Mouse (Mus musculus): ENCODE results near the gene Mtx1. TPM values are rescaled to one million over a fixed set of nuclear protein-coding genes. Genes with fewer than 3 reads are reported as not detected.
"Not testable (repeated sequence)": the region's sequence is repeated elsewhere in the genome, so short reads cannot be mapped to it uniquely, and the experiment has no call there.

Mtx1 gene
- polyA plus RNA-seq, 3 experiments from 2014 or later, result 77.7 to 112 (median 94.3) TPM

DNA sequence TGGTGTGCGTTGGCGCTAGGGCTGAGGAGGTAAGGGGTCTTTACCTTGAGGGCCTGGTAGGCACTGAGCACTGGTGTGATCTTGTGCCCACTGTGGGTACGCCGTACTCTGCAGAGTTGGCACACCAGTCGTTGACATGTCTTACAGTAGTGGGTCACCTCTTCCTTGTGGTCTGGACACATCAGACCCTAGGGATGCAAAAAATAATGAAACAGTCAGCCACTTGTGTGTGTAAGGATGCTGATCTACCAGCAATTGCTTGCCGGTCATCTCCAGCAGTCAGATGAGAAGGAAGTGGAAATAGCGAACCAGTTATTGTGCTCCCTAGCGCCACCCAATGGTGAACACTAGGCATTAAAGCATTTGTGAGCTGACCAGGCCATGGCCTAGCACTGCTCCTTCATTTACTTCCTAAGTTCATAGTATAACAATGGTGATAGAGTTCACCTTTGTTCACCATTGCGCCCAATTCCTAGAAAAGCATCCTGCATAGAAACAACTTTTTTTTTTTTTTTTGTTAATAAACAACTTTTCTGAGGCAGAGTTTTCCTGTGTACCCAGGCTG is 15.5 kb upstream of the Mtx1 start:
- no peak for ATAC-seq

DNA sequence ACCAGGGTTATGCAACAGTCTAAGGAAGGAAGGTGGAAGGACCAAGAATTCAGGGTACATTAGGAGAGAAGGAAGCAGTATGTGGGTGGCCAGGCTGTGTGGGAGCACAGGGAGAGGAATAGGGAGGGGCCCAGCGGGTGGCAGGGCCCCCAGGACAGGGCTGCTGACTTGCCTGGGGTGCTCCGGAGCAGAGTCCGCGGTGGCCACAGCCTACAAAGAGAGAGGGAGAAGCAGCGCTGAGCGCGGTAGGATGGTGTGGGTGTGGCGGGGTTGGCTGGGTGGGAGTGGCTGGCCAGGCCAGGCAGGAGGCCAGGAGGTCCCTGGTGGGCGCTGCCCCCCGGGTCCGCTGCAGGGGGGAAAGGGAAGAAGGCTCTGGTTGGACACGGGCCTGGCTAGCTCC is 11.6 kb upstream of the Mtx1 start:
- no peak for ATAC-seq

DNA sequence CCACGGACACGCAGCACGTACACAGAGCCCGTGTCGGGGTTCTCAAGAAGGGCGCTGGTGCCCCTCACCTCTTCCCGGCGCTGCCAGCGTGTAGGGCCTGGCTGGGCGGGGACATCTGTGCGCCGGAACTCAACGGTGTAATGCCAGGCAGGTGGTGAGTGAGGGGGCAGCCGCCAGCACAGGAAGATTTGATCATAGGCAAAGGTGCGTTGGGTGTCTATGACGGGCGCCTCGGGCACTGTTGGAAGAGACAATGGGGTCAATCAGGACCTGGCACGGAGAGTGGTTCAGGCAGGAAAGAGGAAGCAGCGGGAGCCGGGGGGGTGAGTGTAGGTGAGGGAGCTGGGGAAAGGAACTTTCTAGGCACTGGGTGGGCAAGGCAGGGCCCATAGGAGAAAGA is 10.8 kb upstream of the Mtx1 start:
- ATAC-seq, result no peak

DNA sequence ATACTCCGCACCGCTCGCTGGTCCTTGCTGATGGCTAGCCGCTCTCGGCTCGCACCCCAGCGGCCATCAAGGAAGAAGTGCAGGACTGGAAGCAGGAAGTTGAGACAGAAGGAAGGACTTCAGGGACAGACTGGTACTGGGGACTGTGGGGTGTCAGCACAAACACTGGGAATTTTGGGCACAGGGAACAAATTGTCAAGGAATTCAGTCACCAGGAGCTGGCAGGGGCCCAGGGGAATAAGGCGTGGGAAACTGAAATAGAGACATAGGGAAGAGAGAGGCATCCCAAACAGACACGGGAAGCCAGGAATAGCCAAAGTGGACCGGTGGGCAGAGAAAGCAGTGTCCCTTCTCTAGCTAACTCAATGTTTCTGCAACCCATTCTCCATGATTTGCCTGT is 9.6 kb upstream of the Mtx1 start:
- ATAC-seq, result no peak

DNA sequence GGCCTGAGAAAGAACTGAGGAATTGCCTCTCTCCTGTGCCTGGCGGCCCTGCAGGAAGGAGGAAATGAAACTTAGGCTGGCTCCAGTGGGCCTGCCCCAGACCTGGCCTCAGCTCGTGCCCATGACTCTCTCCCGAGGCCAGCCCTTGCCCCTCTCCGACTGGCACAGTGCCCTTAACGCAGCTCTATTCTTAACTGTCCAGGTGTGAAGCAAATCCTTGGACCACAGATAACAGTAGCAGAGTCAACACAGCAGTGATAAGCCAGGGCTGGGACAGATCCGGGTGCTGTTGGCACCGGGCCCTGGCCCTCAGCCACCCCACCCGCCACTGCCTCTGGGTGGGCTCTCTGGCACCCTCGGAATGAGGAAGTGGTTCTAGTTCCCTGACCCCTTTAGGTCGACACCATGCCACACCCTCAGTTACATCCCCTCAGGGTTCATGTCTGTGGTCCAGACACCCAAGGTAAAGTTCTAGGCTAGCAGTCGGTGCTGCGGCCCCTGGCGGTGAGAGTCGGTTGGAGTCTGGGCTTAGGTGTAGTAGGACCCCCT is 6.7 kb upstream of the Mtx1 start:
- ATAC-seq, result no peak

DNA sequence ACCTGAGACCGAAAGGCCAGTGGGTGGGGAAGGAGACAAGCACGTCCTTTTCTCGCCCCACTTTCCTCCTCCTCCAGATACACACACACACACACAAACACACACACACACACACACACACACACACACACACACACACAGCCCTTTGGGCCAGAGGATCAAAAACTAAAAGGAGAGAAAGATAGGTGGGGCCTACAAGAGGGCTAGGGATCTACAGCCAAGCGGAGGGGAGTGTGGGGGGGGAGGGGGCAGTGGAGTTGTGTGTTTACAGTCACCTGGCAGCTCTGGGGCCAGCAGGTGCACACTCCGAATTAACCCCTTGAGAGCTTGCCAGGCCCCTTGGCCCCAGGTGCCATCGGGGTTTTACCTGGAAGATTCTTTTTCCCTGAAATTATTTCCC is 5.7 kb upstream of the Mtx1 start:
- ATAC-seq, result no peak

DNA sequence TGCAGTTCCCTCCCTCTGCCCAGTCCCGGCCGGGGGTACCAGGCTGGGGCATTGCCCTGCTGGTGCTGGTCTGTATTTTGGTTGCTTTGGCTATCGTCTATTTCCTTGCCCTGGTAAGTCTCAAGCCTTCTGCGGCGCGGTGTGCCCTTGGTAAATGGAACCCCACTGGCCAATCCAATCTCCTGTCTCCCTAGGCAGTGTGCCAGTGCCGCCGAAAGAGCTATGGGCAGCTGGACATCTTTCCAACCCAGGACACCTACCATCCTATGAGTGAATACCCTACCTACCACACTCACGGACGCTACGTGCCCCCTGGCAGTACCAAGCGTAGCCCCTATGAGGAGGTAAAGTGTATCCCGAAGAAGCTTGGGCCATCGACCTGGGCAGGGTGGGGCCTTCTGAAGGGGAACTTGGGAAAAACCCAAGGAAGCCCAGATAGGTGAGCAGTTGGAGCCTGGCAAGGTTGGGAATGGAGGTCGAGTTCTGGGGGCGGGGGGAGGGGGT is 4.9 kb upstream of the Mtx1 start:
- ATAC-seq, result no peak

DNA sequence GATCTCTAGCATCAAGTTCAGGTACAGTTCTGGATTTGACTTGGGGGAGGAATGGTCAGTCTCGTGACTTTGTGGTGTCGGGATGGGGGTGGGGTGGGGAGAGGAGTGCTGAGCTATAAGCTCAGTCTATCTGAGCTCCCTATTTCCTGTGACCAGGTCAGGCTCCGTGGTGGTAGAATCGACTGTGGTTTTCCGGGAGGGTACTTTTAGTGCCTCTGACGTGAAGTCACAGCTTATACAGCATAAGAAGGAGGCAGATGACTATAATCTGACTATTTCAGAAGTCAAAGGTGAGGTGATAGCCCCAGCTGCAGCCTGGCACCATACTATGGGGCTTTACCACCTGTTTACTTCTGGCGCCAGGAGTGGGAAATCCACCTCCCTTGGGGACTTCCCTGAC is 4.5 kb upstream of the Mtx1 start:
- peak; percentile 64 for ATAC-seq

DNA sequence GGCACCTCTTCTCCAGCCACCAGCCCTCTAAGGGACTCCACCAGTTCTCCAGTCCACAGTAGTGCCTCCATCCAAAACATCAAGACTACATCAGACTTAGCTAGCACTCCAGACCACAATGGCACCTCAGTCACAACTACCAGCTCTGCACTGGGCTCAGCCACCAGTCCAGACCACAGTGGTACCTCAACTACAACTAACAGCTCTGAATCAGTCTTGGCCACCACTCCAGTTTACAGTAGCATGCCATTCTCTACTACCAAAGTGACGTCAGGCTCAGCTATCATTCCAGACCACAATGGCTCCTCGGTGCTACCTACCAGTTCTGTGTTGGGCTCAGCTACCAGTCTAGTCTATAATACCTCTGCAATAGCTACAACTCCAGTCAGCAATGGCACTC is 3.7 kb upstream of the Mtx1 start:
- ATAC-seq, result no peak

DNA sequence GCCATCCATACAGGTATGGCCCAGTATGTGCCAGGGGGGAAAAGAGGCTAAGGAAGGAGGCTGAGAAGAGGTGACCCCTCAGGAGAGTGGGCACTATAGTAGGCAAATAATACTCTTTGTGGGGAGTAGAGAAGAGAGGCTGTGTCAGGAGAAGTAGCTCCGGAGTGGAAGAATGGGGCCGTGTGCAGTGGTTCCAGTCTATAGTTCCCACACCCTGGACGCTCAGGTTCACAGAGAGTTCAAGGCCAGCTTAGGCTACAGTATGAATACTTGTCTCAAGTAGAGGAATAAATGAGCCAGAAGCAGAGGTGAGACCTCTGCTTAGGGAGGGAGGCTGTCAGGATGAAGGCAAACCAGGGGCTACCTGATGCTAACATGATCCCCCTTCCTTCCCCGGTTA is 2.4 kb upstream of the Mtx1 start:
- ATAC-seq, result no peak

DNA sequence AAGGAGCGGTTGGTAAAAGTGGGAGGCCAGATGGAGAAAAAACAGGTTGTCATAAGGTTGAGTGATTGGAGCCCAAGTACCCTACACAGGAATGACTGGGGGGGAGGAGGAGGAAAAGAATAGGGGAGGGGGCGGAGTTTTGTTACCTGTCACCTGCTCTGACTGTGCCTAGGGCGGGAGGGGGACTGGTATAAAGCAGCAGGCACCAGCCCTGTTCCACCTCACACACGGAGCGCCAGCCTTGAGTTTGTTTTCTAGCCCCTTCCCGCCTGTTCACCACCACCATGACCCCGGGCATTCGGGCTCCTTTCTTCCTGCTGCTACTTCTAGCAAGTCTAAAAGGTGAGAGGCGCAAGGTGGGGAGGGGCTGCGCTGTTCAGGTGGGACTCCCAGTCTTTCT is 1.9 kb upstream of the Mtx1 start, which contains the start of gene Muc1:
TSS of gene Muc1 (plus strand) at position 222 of the 400 bp plus-strand sequence.
- ATAC-seq, result no peak

DNA sequence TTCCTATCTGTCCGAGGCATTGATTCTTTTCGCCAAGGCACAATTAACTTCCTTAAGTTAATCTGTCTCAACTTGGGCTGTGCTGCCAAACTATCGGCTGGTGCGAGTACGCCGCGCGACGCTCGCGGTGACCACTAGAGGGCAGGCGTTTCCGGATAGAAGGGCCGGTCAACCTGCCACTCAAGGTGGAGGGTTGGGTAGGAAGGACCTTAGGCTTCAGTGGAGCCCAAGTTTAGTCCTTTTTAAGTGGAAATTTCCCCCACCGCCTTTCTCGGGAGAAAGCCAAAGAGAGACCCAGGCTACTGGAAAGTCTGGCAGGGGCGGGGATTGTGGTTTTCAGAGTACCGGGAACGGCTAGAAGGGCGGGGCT is 1.3 kb upstream of the Mtx1 start:
- peak; percentile 51 for ATAC-seq

DNA sequence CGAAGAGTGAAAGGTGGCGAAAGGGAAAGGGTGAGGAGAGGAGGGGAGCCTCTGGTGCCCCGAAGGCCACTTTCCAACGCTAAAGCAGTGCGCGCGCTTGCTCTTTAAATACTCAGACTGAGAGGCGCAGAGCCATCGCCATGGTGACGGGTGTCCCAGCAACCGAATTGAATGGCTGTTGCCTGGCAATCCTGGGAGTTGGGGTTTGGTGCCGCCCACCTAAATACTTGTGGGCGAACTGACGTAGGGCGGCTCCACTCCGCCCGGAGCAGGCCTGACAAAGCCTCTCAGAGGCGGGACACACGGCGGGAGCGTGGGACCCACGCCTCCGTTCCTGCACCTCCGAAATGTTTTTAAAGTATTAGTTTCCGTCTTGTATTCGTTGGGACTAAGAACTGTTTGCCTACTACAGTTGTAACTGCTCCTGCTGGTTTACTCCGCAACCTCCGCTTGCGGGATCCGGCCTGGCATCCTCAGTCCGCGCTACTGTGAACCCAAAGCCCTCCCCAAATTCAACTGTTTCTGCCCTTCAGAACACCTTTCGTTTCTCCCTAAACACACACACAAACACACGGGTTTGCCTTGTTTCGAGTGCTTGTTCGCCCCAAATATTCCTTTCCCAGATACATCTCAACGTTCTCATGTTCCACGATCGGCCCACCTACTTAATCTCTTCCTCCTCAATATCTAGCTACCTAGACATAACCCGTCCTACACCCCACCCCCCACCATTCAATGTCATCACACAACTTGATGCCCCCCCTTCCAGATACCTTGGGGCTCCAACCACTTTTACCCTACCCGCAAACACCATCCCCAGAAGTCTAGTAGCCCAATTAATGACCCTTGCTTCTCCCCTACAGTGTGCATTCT is 655 bp upstream of the Mtx1 start:
- ATAC-seq, result peak; percentile 51

DNA sequence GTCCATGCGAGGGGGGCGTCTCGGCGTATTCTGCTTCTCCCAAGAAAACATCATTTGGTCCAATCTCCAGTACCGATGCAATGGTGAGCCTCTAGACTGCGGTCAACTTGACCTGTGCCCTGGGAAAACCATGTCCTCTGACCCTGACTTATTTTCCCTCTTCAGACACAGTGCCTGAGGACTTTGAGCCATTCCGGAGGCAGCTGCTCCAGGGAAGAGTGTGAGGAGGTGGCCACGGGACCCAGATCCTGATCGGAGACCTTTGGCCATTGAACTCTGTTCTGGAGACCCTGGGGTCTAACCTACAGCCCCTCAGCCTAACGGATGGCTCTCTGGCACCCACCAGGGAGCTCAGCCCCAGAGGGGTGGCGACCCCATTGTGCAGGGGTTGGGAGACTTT is 527 bp downstream of the Mtx1 start:
- no peak for ATAC-seq

DNA sequence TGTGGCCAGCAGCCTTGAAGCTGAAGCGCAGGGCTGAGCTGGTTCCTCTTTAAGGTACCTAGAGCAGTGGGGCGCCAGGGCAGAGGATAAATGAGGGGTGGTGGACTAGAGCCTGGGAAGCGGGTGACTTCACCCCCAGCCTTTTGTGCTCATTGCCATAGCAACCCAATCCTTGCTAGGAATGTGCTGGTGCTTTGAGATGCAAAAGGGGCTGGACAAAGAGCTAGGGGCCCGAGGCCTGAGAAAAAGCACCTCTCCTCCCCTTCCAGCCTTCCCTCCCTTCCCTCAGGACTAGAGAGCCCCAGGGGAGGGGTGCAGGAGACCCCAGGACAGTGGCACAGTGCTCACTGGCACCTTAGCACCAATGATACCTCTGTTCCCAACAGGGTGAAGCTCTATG is 970 bp downstream of the Mtx1 start:
- no peak for ATAC-seq

DNA sequence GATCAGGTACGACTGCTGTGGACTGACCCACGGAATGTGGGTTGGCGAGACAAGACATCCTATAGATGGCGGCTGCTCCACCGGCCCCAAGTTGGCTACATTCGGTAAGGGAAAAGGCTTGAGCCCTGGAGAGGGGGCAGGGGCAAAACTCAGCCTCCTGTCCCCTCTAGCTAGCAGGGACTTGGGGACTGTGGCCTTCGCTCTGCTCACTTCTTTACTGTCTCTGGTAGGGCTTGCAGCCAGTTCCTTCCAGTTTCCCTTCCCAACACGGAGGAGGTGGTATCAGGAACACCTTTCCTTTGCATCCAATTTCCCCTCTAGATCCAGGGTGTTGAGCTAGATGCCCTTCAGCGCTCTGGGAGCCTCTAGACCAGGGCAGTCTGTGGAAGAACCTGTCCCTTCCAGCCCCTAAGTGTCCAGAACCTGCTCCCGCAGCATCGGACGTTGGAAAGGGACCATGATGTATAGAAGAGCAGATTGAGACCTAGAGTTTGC is 1.5 kb downstream of the Mtx1 start:
- no peak for ATAC-seq

DNA sequence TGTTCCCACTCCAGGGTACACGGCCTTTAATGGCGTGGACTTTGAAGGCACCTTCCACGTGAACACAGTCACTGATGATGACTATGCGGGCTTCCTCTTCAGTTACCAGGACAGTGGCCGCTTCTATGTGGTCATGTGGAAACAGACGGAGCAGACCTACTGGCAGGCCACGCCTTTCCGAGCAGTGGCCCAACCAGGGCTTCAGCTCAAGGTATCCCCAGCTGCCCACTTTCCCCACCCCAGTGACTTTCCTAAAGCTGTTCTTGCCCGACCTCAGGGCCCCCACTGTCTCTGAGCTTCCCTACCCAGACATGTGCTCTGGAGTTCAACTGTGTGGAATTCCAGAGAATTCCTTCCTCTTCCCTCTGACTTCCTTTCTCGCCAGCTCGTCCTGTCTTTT is 2.1 kb downstream of the Mtx1 start:
- no peak for ATAC-seq

DNA sequence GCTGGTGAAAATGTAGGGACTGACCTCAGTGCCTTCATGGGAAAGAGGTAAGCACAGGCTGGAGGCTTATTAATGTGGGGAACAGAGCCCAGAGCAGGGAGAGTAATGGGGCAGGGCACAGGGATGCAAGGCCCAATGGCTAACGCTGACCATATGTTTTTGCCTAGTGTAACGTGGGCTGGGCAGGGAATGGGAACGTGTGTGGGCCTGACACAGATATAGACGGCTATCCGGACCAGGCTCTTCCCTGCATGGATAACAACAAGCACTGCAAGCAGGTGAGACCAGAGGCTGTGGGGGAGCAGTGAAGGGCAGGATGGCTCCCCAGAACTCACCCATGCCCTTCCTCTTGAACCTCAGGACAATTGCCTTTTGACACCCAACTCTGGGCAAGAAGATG is 5.7 kb downstream of the Mtx1 start:
- no peak for ATAC-seq

DNA sequence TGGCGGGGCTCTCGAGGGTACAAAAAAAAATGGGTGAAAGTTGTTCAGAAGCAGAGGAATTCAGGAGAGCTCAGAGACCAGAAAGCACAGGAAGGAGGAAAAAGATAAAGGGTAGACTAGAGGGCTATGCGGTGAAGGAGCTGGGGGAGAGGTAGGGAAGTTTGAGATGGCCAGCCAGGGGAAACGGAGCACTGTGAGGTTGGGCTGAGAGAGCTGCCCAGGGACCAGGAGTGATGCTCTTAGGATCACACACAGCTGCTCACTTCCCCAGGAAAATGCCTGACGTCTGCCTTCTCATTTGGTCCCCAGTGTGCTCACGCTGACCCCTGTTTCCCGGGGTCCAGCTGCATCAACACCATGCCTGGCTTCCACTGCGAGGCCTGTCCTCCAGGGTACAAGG is 7.3 kb downstream of the Mtx1 start:
- no peak for ATAC-seq

DNA sequence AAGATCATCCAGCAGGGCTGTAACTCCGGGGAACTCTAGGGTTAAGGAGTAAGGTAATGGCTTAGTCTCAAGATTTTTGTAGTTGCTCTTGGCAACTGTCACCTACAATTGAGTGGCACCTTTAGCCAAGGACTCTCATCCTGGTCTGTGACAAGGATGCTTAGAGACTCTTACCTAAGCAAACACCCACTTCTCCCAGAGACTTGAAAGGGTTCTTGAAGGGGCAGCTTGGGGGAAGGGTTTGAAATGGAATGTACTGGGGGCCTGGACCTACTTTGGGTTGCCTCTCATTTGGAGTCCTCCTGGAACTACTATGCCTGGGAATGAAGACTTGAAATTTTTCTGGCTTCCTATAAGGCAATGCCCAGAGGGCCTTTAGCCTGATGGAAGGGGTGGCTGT is 8.6 kb downstream of the Mtx1 start:
- no peak for ATAC-seq

DNA sequence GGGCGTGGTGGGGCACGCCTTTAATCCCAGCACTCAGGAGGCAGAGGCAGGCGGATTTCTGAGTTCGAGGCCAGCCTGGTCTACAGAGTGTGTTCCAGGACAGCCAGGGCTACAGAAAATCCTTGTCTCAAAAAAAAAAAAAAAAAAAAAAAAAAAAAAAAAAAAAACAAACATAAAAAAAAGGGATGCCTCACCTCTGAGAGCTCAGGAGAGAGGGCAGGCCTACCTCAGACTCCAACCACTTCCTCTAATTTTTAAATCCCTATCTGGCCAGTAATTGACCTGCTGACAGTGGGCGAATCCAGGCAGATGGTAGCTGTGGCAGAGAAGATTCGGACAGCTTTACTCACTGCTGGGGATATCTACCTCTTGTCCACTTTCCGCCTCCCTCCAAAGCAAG is 10.5 kb downstream of the Mtx1 start:
- ATAC-seq, result not testable (repeated sequence)

DNA sequence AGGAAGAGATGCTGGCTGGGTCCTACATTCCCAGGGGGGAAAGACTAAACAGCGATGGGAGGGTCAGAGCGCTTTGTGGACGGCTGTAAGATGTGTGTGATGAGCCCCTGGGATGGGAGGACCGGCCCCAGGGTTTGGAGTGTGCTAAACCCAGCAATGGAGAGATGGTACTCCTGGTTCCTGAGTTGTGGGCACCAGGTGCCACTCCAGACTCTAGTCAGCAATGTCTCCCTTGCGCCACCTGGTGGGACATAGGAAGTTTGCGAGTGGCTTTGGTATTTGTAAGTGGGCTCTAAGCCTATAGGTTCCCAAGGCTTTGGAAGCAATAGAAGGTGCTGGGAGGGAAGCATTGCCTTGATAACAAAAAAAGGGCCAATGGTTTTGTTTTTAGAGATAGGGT is 11.0 kb downstream of the Mtx1 start:
- ATAC-seq, result peak; percentile 39

DNA sequence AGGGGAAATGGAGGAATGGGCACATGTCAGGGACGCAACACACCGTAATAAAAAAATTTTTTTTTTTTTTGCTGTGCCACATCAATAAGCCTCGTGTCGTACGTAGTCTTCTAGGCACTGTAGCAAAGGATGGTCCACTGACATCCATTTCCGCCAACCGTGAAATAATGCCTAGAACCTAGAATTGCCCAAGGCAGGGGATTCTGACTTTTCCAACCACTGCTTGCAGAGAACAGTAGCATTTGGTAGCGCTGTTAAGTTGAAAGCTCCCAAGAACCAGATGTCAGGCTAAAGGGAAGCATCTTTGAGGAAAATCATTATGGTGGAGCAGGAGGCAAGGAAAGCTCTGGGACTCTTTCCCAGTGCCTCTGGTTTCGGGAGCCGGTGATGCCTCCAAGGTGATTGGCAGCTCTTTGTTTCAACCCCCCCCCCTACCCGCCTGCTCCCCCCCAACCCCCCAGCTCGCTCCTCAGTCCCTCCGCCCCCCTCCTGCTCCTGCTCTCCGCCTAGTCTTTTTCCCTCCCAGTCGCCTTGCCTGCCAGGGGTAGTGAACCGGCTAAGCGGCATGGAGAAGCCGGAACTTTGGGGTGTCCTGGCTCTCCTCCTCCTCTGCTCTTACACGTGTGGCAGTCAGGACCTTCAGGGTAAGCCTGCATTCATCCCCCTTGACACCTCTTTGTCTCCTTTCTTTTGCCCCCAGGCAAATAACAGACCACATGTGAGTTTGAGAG is 12.0 kb downstream of the Mtx1 start, which contains the start of gene Thbs3:
TSS of gene Thbs3 (plus strand) at position 500 of the 731 bp plus-strand sequence.
- peak; percentile 51 for ATAC-seq

Measured in inflammation-experienced regulatory T-cells, adult 6 months (primary cell).